Mouse (Mus musculus): ENCODE measurements around the gene Krt18. TPM values are rescaled to one million over a fixed set of nuclear protein-coding genes. Genes with fewer than 3 reads are reported as not detected.

Gene Krt18
- polyA plus RNA-seq, 1 experiment from 2014 or later, result 20.9 TPM

GRCm38 (mm10) chr15:102045691-102046090 is 17.7 kb downstream of the Krt18 start:
- no peak overlapping the region for H3K27ac ChIP-seq
- 0 out of 2 replicates have a peak, but pooled peaks cover 5% of the 10 kb centered on the region for H3K27me3 ChIP-seq
- H3K36me3 ChIP-seq, result no peaks in the 10 kb centered on the region
- H3K4me3 ChIP-seq, result no peak overlapping the region
- 83% methylated on average over 10 of the region's 10 CpGs for WGBS
- no peak overlapping the region for H3K9ac ChIP-seq
- H3K4me1 ChIP-seq, result no peaks in the 10 kb centered on the region
- H3K9me3 ChIP-seq, result no peaks in the 10 kb centered on the region
- ATAC-seq (ENCODE audit: low FRiP score, low read depth), result no peak
- H3K4me2 ChIP-seq (replicated peaks), result no peak overlapping the region

GRCm38 (mm10) chr15:102048006-102048405 is 20.0 kb downstream of the Krt18 start:
- Histone ChIP-seq H3K9ac (no peak overlapping the region), H3K27me3 (no peaks in the 10 kb centered on the region), H3K4me3 (no peak overlapping the region), H3K27ac (no peak overlapping the region), H3K4me2 (replicated peaks) (no peak overlapping the region), H3K36me3 (no peaks in the 10 kb centered on the region), H3K4me1 (0 out of 2 replicates have a peak, but pooled peaks cover 5% of the 10 kb centered on the region), H3K9me3 (no peaks in the 10 kb centered on the region)
- ATAC-seq (ENCODE audit: low FRiP score, low read depth), result no peak
- 89% methylated on average over 6 of the region's 6 CpGs for WGBS

GRCm38 (mm10) chr15:102049871-102050270 is 21.9 kb downstream of the Krt18 start:
- Histone ChIP-seq H3K9ac (no peak overlapping the region), H3K4me1 (0 out of 2 replicates have a peak, but pooled peaks cover 5% of the 10 kb centered on the region), H3K4me3 (no peak overlapping the region), H3K4me2 (replicated peaks) (no peak overlapping the region), H3K27me3 (no peaks in the 10 kb centered on the region), H3K36me3 (no peaks in the 10 kb centered on the region), H3K27ac (no peak overlapping the region), H3K9me3 (no peaks in the 10 kb centered on the region)
- ATAC-seq (ENCODE audit: low FRiP score, low read depth), result no peak

- Histone ChIP-seq H3K36me3 (no peaks in the 10 kb centered on the region), H3K9me3 (no peaks in the 10 kb centered on the region), H3K27me3 (no peaks in the 10 kb centered on the region), H3K27ac (peak overlapping the region; percentile 63), H3K9ac (peak overlapping the region; percentile 71), H3K4me3 (peak overlapping the region; percentile 50), H3K4me1 (0 out of 2 replicates have a peak, but pooled peaks cover 5% of the 10 kb centered on the region), H3K4me2 (replicated peaks) (peak overlapping the region; percentile 81)
- ATAC-seq (ENCODE audit: low FRiP score, low read depth), result peak; percentile 83
- under 1% methylated on average over 24 of the region's 33 CpGs for WGBS
These were observed 24.1 kb downstream of the Krt18 start for GRCm38 (mm10) chr15:102051920-102052683.

DNA sequence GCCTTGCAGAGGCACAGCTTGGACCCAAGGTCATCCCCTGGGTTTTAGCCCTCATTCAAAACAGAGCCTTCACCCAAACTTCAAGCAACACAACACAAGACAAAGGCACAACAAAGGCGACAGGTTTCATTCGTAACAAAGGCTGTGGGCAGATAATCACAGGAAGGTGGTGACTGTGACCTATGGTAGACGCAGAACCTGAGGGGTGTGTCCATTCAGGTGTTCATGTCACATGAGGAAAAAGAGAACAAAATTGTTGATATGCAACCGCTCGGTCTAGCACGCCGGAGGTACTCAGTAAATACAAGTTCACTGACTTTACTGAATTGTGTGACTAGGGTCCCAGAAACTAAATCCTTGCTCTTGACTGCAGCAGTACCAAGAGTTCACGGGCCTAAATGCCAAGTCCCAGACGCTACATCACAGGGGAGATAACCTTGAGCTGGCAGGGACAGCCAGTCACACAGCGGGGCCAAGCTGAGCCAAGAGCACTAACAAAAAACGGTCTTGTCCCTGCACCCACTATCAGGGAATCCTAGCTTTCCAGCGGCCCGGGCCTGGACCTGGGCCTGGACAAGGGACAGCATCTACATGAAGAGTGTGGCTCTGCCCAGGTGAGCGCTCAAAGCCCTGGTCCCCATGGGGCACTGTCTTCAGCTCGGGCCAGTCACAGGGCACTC is 28.7 kb downstream of the Krt18 start:
- no peak overlapping the region for H3K4me3 ChIP-seq
- no peaks in the 10 kb centered on the region for H3K9me3 ChIP-seq
- H3K36me3 ChIP-seq, result no peaks in the 10 kb centered on the region
- no peak overlapping the region for H3K9ac ChIP-seq
- 89% methylated on average over 15 of the region's 15 CpGs for WGBS
- H3K4me1 ChIP-seq, result 0 out of 2 replicates have a peak, but pooled peaks cover 5% of the 10 kb centered on the region
- H3K27me3 ChIP-seq, result no peaks in the 10 kb centered on the region
- ATAC-seq (ENCODE audit: low FRiP score, low read depth), result no peak
- H3K4me2 ChIP-seq (replicated peaks), result no peak overlapping the region
- no peak overlapping the region for H3K27ac ChIP-seq

GRCm38 (mm10) chr15:102065661-102066325 is 37.8 kb downstream of the Krt18 start:
- no peak overlapping the region for H3K4me2 ChIP-seq (replicated peaks)
- no peak overlapping the region for H3K9ac ChIP-seq
- H3K4me1 ChIP-seq, result no peaks in the 10 kb centered on the region
- H3K4me3 ChIP-seq, result no peak overlapping the region
- H3K27me3 ChIP-seq, result peaks cover 19% of the 10 kb centered on the region; the same call in 1 of the 2 replicates
- H3K9me3 ChIP-seq, result no peaks in the 10 kb centered on the region
- peak; percentile 90 for ATAC-seq (ENCODE audit: low FRiP score, low read depth)
- WGBS, result 6% methylated on average over 20 of the region's 20 CpGs
- H3K36me3 ChIP-seq, result no peaks in the 10 kb centered on the region
- H3K27ac ChIP-seq, result no peak overlapping the region

DNA sequence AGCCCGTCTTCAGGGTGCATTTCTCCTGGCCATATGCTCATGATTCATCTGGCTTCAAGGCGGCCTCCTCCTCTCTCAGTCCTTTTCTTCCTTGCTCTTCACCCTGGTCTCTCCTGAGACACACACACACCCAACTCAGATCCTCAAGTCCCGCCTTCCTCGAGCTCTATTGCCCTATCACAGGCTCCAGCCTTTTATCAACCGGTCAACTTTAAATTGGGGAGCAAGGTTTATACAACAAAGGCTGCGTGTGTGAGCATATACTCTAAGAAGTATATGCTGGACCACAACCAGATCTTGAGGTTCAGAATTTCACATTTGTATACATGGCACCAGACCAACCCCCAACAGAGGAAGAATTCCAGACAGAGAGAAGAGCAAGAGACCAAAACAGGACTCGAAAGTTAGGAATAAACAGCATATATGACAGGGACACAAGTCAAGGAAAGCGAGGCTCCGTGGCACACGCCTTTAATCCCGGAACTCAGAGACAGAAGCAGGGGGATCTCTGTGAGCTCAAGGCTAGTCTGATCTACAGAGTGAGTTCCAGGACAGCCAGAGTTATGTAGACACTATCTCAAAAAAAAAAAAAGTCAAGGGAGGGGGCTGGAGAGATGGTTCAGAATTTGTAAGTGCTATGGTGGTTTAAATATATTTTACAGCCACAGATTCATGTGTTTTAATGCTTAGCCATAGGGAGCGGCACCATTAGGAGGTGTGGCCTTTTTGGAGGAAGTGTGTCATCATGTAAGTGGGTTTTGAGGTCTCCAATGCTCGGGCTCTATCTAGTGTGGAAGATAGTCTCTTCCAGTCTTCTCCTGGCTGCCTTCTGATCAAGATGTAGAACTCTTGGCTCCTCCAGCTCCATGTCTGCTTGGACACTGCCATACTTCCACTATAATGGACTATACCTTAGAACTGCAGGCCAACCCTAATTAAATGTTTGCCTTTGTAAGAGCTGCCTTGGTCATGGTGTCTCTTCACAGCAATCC is 42.8 kb downstream of the Krt18 start:
- Histone ChIP-seq H3K36me3 (no peaks in the 10 kb centered on the region), H3K4me3 (no peak overlapping the region), H3K4me1 (peaks cover 15% of the 10 kb centered on the region), H3K27me3 (peaks cover 19% of the 10 kb centered on the region; the same call in 1 of the 2 replicates), H3K27ac (no peak overlapping the region), H3K9ac (no peak overlapping the region), H3K4me2 (replicated peaks) (no peak overlapping the region), H3K9me3 (no peaks in the 10 kb centered on the region)
- no peak for ATAC-seq (ENCODE audit: low FRiP score, low read depth)
- WGBS, result 72% methylated on average over 13 of the region's 13 CpGs

GRCm38 (mm10) chr15:102072963-102073558 is 45.1 kb downstream of the Krt18 start:
- 0 out of 2 replicates have a peak, but pooled peaks cover 3% of the 10 kb centered on the region for H3K36me3 ChIP-seq
- H3K4me1 ChIP-seq, result peaks cover 20% of the 10 kb centered on the region
- no peaks in the 10 kb centered on the region for H3K9me3 ChIP-seq
- no peaks in the 10 kb centered on the region for H3K27me3 ChIP-seq
- no peak overlapping the region for H3K27ac ChIP-seq
- WGBS, result 14% methylated on average over 6 of the region's 6 CpGs
- peak overlapping the region; percentile 93 for H3K4me3 ChIP-seq
- peak; percentile 24 for ATAC-seq (ENCODE audit: low FRiP score, low read depth)
- H3K4me2 ChIP-seq (replicated peaks), result peak overlapping the region; percentile 54
- no peak overlapping the region for H3K9ac ChIP-seq

GRCm38 (mm10) chr15:102073559-102074069 is 45.6 kb downstream of the Krt18 start, which contains the start of gene Eif4b:
TSS of gene Eif4b (plus strand) at chr15:102073773.
- WGBS, result under 1% methylated on average over 58 of the region's 58 CpGs
- Histone ChIP-seq H3K4me2 (replicated peaks) (peak within 1 kb of the TSS; percentile 88), H3K9me3 (no peaks in the 10 kb centered on the region), H3K36me3 (0 out of 2 replicates have a peak, but pooled peaks cover 3% of the 10 kb centered on the region), H3K27ac (peak within 1 kb of the TSS; percentile 95), H3K9ac (peak within 1 kb of the TSS; percentile 97), H3K27me3 (no peaks in the 10 kb centered on the region), H3K4me1 (peaks cover 20% of the 10 kb centered on the region), H3K4me3 (peak within 1 kb of the TSS; percentile 93)
- ATAC-seq (ENCODE audit: low FRiP score, low read depth), result peak; percentile 93

DNA sequence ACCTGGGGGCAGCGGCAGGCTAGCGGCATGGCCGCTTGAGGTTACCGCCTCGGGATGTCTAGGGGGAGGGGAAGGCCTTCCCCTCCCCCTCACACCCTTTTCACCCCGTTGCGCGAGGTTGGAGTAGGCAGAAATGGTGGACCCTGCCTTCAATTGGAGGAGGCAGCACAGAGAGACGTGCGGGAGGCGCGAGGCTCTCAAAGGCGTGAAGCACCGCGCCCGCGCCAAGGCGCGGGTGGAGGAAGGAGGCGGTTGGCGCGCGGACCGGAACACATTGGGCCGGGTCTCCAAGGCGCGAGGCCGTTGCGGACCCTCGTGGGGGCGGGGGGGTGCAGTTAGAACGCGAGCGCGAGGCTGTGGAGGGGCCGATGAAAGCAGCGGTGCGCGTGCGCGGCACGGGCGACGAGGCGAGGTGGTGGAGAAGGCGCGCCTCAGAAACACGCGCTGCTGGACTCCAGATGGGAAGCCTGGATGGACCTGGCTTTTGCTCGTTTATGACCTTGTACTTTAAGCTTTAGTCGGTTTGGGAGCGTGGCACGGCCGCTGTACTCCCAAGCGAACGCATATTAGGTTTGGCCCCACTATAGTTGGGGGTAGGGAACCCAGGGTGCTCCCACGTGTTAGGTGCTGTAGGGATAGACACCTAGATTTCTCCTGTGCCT is 46.2 kb downstream of the Krt18 start:
- H3K27me3 ChIP-seq, result no peaks in the 10 kb centered on the region
- peaks cover 20% of the 10 kb centered on the region for H3K4me1 ChIP-seq
- under 1% methylated on average over 57 of the region's 57 CpGs for WGBS
- H3K4me2 ChIP-seq (replicated peaks), result peak overlapping the region; percentile 88
- peak overlapping the region; percentile 95 for H3K27ac ChIP-seq
- peak overlapping the region; percentile 93 for H3K4me3 ChIP-seq
- H3K9me3 ChIP-seq, result no peaks in the 10 kb centered on the region
- peak; percentile 50 for ATAC-seq (ENCODE audit: low FRiP score, low read depth)
- H3K9ac ChIP-seq, result peak overlapping the region; percentile 97
- H3K36me3 ChIP-seq, result 0 out of 2 replicates have a peak, but pooled peaks cover 3% of the 10 kb centered on the region

Measured in limb, embryonic 13.5 days (tissue).